Mouse (Mus musculus) forebrain, embryonic 15.5 days (tissue): ENCODE measurements at regions not wholly inside any gene's neighbourhood (a gene's known extent, or its start where the extent isn't known, plus 50 kb on each side); places are given as distances from the start of the nearest gene placed in this dataset.

Experiments used
- ATAC-seq: fragments of 200-750 bp; cut with Nextera tagmentation; replicated peaks from 2 replicates; pipeline ENCODE4 v1.8.0; 2017; ENCODE audit warnings: mild to moderate bottlenecking, moderate TSS enrichment, moderate library complexity
- H3K27ac ChIP-seq: fragments of 300-500 bp; sonication (generic); replicated peaks from 2 replicates; pipeline ENCODE4 v1.5.1; 2015; ENCODE audit warnings: mild to moderate bottlenecking, inconsistent platforms
- H3K27me3 ChIP-seq: fragments of 300-500 bp; sonication (generic); 2 replicates; pipeline ENCODE4 v1.6.1; 2015; ENCODE audit warnings: inconsistent platforms
- H3K36me3 ChIP-seq: fragments of 300-500 bp; sonication (generic); 2 replicates; pipeline ENCODE4 v1.6.1; 2015; ENCODE audit warnings: mild to moderate bottlenecking, inconsistent platforms
- H3K4me1 ChIP-seq: fragments of 300-500 bp; sonication (generic); 2 replicates; pipeline ENCODE4 v1.6.1; 2015; ENCODE audit warnings: inconsistent platforms
- H3K4me2 ChIP-seq: fragments of 300-500 bp; sonication (generic); replicated peaks from 2 replicates; pipeline ENCODE4 v1.6.1; 2015; ENCODE audit warnings: mild to moderate bottlenecking, inconsistent platforms
- H3K4me3 ChIP-seq: fragments of 300-500 bp; sonication (generic); 2 replicates; pipeline ENCODE4 v1.5.1; 2015; ENCODE audit warnings: mild to moderate bottlenecking, inconsistent platforms
- H3K9ac ChIP-seq: fragments of 300-500 bp; sonication (generic); replicated peaks from 2 replicates; pipeline ENCODE4 v1.6.1; 2015; ENCODE audit warnings: mild to moderate bottlenecking, inconsistent platforms
- H3K9me3 ChIP-seq: fragments of 300-500 bp; sonication (generic); 2 replicates; pipeline ENCODE4 v1.6.1; 2016; ENCODE audit warnings: inconsistent platforms
- WGBS: fragments of 180-500 bp; shearing (Covaris S2); methylation state at CpG from one replicate; pipeline ENCODE4 v1.1.7; 2015; ENCODE audit warnings: mixed read lengths; 5-methylcytosine and 5-hydroxymethylcytosine counted together

DNA sequence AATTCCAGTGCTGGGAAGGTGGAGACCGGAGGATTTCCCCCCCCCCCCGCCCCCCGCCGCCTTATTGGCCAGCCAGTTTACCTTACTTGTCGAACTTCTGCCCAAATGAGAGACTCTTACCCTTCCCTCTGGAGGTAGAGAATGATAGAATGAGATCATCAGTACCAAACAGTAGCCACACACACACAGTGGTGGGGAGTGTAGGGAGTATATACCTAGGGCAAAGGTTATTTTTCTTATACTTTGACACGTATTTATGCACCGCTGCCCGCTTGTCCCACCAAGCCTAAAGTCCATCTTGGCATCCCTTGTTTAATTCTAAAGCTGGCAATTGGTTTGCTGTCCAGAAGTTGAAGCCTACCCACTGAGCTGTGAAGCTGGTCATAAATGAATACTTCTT lies 213.6 kb upstream of the Jag1 start:
- no peaks in the 10 kb centered on the region for H3K36me3 ChIP-seq
- H3K27me3 ChIP-seq: no peaks in the 10 kb centered on the region
- H3K4me1 ChIP-seq: no peaks in the 10 kb centered on the region
- H3K27ac ChIP-seq: no peak overlapping the region
- no peaks in the 10 kb centered on the region for H3K9me3 ChIP-seq
- WGBS: 95% methylated on average over 8 of the region's 8 CpGs
- no peak overlapping the region for H3K4me3 ChIP-seq
- no peak overlapping the region for H3K4me2 ChIP-seq
- no peak overlapping the region for H3K9ac ChIP-seq
- ATAC-seq: no peak

DNA sequence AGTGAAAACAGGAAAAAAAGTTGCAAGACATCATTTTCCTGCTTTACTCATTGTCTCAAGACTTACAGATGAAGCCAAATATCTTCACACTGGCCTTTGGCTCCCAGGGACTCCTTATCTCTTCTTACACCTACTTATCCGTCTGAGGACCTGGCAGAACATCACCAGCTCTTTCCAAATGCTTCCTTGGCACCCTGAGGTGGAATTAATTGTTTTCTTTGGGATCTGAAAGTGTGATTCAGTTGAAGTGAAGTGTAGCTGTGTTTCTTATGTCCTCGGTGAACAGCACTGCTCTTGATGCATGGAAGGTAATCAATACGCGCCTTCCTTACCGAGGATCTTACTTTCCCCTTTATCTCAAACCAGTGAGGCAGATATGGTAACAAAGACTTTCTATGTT lies 207.0 kb upstream of the Jag1 start:
- H3K9ac ChIP-seq: no peak overlapping the region
- no peaks in the 10 kb centered on the region for H3K27me3 ChIP-seq
- ATAC-seq: no peak
- no peaks in the 10 kb centered on the region for H3K9me3 ChIP-seq
- 50% methylated on average over 5 of the region's 5 CpGs for WGBS
- no peaks in the 10 kb centered on the region for H3K36me3 ChIP-seq
- no peaks in the 10 kb centered on the region for H3K4me1 ChIP-seq
- H3K4me2 ChIP-seq: no peak overlapping the region
- H3K4me3 ChIP-seq: no peak overlapping the region
- H3K27ac ChIP-seq: no peak overlapping the region

DNA sequence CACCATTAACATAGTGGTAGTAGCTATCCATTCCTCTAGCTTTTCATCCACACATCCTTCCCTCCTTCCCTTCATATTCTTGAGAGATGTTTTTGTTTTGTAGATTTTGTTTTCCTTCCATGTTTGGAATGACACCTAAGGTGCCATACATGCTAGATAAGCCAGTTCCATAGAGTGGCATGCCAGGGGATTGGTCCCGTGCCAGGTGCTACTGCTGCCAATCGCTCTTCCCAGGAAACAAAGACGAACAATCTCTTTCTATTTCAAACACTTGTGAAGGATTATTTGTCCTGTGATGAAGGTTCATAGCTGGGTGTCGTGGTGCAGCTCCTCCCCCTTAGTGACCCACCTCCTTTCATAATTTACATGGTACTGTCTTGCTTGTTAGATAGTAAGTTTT lies 194.1 kb upstream of the Jag1 start:
- 53% methylated on average over 4 of the region's 4 CpGs for WGBS
- H3K9me3 ChIP-seq: no peaks in the 10 kb centered on the region
- no peak overlapping the region for H3K9ac ChIP-seq
- no peak overlapping the region for H3K4me2 ChIP-seq
- no peak for ATAC-seq
- H3K4me3 ChIP-seq: no peak overlapping the region
- H3K27ac ChIP-seq: no peak overlapping the region
- no peaks in the 10 kb centered on the region for H3K36me3 ChIP-seq
- no peaks in the 10 kb centered on the region for H3K4me1 ChIP-seq
- H3K27me3 ChIP-seq: no peaks in the 10 kb centered on the region

DNA sequence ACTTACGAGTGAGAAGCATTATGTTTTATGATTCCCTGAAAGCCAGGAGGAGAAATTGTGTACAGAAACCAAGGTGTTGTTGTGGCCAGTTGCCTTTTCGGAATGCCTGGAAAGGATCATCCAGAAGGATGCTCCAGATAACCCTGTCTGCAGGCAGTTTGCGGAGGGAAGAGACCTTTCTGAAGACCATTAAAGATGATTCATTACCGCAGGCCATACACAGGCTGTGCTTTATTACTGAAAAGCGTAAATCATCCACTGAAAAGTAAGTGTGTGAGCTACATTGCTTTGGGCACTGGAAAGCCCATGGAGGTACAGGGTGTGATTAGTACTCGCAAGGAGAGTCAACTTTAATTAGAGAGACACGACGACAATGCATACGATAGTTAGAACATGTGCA lies 191.7 kb upstream of the Jag1 start:
- H3K4me2 ChIP-seq: no peak overlapping the region
- H3K36me3 ChIP-seq: no peaks in the 10 kb centered on the region
- no peaks in the 10 kb centered on the region for H3K4me1 ChIP-seq
- 90% methylated on average over 9 of the region's 9 CpGs for WGBS
- H3K27me3 ChIP-seq: no peaks in the 10 kb centered on the region
- no peaks in the 10 kb centered on the region for H3K9me3 ChIP-seq
- ATAC-seq: no peak
- no peak overlapping the region for H3K27ac ChIP-seq
- no peak overlapping the region for H3K9ac ChIP-seq
- no peak overlapping the region for H3K4me3 ChIP-seq

DNA sequence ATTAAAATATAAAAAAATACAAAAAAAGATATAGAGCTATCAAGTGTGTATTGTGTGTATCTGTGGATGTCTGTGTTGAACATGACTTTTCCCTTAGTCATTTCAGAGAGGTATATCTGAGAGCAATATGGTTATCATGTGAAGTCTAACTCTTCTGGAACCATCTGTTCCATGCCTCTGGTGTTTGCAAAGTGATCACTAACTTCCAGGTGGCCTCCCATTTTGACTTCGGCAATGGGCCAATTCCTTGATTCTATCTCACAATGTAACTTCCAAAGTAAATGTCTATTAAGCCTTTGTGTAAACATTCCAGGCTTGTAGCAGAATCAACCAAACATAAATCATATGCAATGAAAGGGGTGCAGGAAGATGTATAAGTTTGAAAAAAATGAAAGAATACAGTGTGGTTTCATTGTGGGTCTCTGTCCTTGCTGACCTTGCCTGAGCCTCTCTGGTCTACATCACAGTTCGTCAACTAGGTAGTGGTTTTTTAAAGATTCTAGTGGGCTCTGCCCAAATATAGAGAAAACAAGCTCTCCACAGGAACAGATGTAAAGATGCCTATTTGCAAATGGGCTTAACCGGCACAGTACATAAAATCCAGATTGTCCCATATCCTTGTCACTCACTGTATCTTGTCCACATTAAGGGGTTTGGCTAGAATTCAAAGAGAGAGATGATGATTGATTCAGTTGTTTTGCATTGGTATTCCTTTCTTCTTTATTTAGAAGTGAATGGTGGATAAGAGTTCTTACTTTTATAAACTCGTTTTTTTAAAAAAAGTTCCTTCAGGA lies 185.2 kb upstream of the Jag1 start:
- Histone ChIP-seq H3K4me2 (no peak overlapping the region), H3K27me3 (no peaks in the 10 kb centered on the region), H3K4me1 (no peaks in the 10 kb centered on the region), H3K36me3 (no peaks in the 10 kb centered on the region), H3K9ac (no peak overlapping the region), H3K27ac (no peak overlapping the region), H3K4me3 (no peak overlapping the region), H3K9me3 (no peaks in the 10 kb centered on the region)
- 72% methylated on average over 4 of the region's 4 CpGs for WGBS
- no peak for ATAC-seq

DNA sequence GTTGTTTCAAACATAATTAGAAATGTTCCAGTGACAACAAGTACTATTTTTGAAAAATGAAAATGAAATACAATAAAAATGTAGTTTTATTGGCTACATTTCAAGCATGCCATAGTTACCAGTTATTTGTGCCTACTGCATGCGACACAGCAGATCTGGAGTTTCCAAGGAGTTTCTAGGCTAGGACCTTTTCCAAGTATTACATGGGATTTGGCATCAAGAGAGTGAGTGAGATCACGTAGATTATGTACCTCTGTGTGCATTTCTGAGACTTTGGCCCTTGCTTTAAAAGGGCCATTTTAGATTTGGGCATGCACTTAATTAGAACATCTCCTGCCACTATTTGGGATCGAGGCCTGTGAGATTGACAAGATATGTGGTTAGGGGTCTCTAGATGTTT lies 172.8 kb upstream of the Jag1 start:
- Histone ChIP-seq H3K27me3 (no peaks in the 10 kb centered on the region), H3K9me3 (no peaks in the 10 kb centered on the region), H3K4me3 (no peak overlapping the region), H3K9ac (no peak overlapping the region), H3K36me3 (no peaks in the 10 kb centered on the region), H3K4me2 (no peak overlapping the region), H3K27ac (no peak overlapping the region), H3K4me1 (no peaks in the 10 kb centered on the region)
- ATAC-seq: no peak
- whole genome bisulfite sequencing: 75% methylated on average over 3 of the region's 3 CpGs

DNA sequence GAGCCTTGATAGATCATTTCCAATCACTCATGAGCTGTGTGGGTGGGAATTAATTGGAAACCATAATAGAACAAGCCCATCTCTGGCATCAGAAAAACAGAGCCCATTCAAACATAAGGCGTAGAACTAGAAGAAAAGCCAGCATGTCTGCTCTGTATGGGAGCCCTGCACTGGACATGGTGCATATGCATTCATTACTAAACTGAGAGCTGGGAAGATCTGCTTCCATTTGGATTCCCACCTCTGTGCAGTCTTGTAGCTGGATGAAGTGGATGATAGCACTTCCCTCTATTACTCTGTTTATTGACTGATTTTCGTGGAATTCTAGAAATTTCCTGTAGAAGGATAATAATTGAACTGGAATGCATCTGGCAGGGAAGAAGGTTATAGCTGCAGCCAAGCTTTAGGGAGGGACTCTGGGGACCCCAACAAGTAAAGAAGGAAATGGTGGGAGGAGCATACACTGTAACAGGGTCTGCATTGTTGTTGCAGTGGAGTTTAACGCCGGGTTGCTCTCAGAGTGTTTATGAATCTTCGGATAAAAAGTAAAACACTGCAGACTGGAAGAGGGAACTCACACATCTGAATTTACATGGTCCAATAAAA lies 155.2 kb upstream of the Jag1 start:
- Histone ChIP-seq H3K9ac (no peak overlapping the region), H3K4me2 (no peak overlapping the region), H3K27ac (no peak overlapping the region), H3K4me1 (no peaks in the 10 kb centered on the region), H3K27me3 (no peaks in the 10 kb centered on the region), H3K4me3 (no peak overlapping the region), H3K36me3 (no peaks in the 10 kb centered on the region), H3K9me3 (no peaks in the 10 kb centered on the region)
- WGBS: 80% methylated on average over 5 of the region's 5 CpGs
- ATAC-seq: no peak

DNA sequence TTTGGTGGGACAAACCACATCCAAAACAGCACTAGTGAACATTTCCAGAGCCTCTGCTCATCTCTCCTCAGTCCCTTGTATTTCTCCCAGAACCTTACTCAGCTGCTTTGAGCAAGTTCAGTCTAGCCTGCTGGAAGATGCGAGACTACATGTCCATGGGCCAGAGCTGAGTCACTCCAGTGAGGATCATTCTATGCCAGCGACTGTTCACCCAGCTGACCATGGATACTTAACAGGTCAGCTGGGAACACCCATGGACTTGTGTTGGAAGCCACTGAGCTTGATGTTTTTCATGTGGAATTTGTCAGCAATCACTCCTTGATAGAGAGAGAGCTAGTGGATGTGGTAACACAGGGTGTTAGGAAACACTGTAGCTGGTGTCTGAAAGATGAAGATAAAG lies 146.5 kb upstream of the Jag1 start:
- Histone ChIP-seq H3K27me3 (no peaks in the 10 kb centered on the region), H3K4me3 (no peak overlapping the region), H3K4me1 (no peaks in the 10 kb centered on the region), H3K27ac (no peak overlapping the region), H3K36me3 (no peaks in the 10 kb centered on the region), H3K9me3 (no peaks in the 10 kb centered on the region), H3K4me2 (no peak overlapping the region), H3K9ac (no peak overlapping the region)
- 90% methylated on average over 2 of the region's 2 CpGs for WGBS
- ATAC-seq: no peak

DNA sequence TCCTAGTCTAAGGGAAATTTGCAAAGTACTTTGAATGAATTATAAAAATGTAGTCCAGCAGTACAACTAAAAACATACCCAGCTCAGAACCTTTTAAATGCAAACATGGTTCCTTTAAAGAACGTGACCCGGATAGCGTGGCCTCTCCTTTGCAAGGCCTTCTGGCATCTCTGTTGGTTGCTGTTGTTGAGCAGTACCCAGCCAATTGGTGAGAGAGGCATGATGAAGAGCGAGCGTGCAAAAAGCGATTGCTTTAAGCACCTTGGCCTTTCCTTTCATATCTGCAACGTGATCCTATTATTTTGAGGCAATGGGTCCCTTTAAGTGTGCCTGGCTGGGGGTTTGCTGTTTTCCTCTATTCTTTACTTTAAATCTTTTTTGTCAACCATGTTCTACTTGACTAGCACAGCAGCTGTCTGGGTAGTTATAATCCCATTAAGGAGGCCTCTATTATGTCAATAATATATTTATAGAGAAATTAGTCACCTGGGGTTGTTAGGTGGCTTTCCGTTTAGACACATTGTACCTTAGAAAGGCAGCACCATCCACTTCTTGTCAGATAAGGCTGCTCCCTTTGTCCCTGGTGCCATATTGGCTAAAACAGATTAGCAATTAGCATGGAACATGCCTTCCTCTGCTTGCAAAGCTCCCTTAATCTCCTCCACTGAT lies 141.5 kb upstream of the Jag1 start:
- Histone ChIP-seq H3K27me3 (no peaks in the 10 kb centered on the region), H3K4me1 (no peaks in the 10 kb centered on the region), H3K9me3 (no peaks in the 10 kb centered on the region), H3K4me2 (no peak overlapping the region), H3K4me3 (no peak overlapping the region), H3K27ac (no peak overlapping the region), H3K36me3 (no peaks in the 10 kb centered on the region), H3K9ac (no peak overlapping the region)
- WGBS: 78% methylated on average over 8 of the region's 8 CpGs
- ATAC-seq: no peak

DNA sequence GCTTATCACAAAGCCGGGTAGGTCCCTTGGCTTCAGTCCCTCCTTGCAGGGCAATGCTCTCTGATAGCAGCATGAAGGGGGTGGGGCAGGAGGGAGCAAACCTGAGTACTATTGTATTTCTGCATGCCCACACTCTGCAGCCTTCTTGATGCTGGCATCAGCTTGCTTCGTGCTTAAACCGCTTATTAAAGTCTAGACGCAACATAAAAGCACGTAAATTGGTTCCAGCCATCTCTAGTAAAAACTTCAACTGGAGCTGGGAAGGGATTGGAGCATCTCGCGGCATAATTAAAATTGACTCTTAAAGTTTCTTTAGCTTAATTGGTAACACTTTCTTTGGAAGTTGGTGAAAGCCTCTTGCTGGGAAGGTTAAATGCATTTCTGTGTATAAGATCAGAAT lies 131.5 kb upstream of the Jag1 start:
- Histone ChIP-seq H3K36me3 (no peaks in the 10 kb centered on the region), H3K9ac (no peak overlapping the region), H3K4me1 (peaks cover 9% of the 10 kb centered on the region; the same call in 1 of the 2 replicates), H3K9me3 (no peaks in the 10 kb centered on the region), H3K4me2 (no peak overlapping the region), H3K4me3 (no peak overlapping the region), H3K27me3 (no peaks in the 10 kb centered on the region), H3K27ac (no peak overlapping the region)
- no peak for ATAC-seq
- WGBS: 29% methylated on average over 7 of the region's 7 CpGs

DNA sequence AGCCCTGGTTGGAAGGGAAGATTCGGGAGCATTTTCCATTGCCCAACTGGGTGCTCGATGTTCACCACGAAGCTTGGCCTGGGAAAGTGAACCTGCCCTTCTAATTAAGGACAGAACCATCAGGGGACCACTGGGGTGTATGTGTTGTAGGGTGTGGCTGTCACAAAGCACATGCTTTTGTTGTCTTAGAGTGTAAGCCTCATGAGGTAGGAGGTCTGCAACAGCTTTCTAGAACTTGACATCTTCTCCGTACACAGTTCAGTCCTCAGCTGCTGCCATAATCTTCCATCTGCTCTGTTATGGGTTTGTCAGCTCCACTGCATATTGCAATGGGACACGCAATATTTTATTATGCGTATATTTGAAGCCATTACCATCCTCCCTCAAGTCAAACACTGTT lies 127.9 kb upstream of the Jag1 start:
- Histone ChIP-seq H3K9me3 (no peaks in the 10 kb centered on the region), H3K27me3 (no peaks in the 10 kb centered on the region), H3K4me2 (no peak overlapping the region), H3K9ac (no peak overlapping the region), H3K36me3 (no peaks in the 10 kb centered on the region), H3K27ac (no peak overlapping the region), H3K4me3 (no peak overlapping the region), H3K4me1 (peaks cover 9% of the 10 kb centered on the region; the same call in 1 of the 2 replicates)
- 0 out of 2 replicates have a peak, but pooled peaks have one; percentile 45 for ATAC-seq
- WGBS: 41% methylated on average over 6 of the region's 6 CpGs

DNA sequence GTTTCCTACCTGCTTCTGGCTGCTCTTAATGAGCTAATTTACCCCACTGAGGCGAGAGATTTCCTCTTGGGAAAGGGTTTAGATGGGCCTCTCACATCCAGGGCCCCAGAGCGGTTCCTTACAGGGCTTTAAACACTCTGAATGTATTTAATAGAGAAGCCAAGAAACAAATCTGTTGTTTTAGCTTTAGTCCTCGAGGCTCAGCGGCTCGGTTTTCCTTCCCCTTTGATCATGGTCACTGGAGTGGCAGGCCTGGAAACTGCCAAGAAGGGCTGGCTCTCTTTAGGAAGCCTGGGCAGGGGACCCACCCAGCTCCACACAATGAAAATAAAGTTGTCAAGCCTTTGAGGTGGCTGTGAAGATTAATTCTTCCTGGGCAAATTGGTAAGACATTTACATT lies 127.5 kb upstream of the Jag1 start:
- WGBS: 2% methylated on average over 5 of the region's 5 CpGs
- H3K27ac ChIP-seq: no peak overlapping the region

More for the DNA sequence above, 127.5 kb upstream of the Jag1 start:
- Histone ChIP-seq H3K4me1 (peaks cover 9% of the 10 kb centered on the region; the same call in 1 of the 2 replicates), H3K36me3 (no peaks in the 10 kb centered on the region), H3K4me2 (no peak overlapping the region), H3K9me3 (no peaks in the 10 kb centered on the region), H3K9ac (no peak overlapping the region), H3K27me3 (no peaks in the 10 kb centered on the region), H3K4me3 (no peak overlapping the region)
- ATAC-seq: peak; percentile 90
